Mouse (Mus musculus) forebrain, embryonic 16.5 days (tissue): ENCODE measurements at regions not wholly inside any gene's neighbourhood (a gene's known extent, or its start where the extent isn't known, plus 50 kb on each side); places are given as distances from the start of the nearest gene placed in this dataset.

Experiments
- ATAC-seq: fragments of 200-750 bp; cut with Nextera tagmentation; 2 replicates; pipeline ENCODE4 v1.8.0; 2017; ENCODE audit warnings: mild to moderate bottlenecking, moderate library complexity
- H3K27ac ChIP-seq: fragments of 300-500 bp; sonication (generic); 2 replicates; pipeline ENCODE4 v1.5.1; 2014; ENCODE audit warnings: low read length, control low read depth
- H3K27me3 ChIP-seq: fragments of 300-500 bp; sonication (generic); replicated peaks from 2 replicates; pipeline ENCODE4 v1.6.1; 2014; ENCODE audit warnings: low read length; ENCODE audit not compliant: control insufficient read depth, insufficient read depth
- H3K36me3 ChIP-seq: fragments of 300-500 bp; sonication (generic); 2 replicates; pipeline ENCODE4 v1.6.1; 2014; ENCODE audit not compliant: control insufficient read depth, insufficient read depth
- H3K4me1 ChIP-seq: fragments of 300-500 bp; sonication (generic); replicated peaks from 2 replicates; pipeline ENCODE4 v1.6.1; 2014; ENCODE audit warnings: low read length; ENCODE audit not compliant: control insufficient read depth, insufficient read depth
- H3K4me2 ChIP-seq: fragments of 300-500 bp; sonication (generic); 2 replicates; pipeline ENCODE4 v1.6.1; 2014; ENCODE audit warnings: mild to moderate bottlenecking, low read length, control low read depth
- H3K4me3 ChIP-seq: fragments of 300-500 bp; sonication (generic); replicated peaks from 2 replicates; pipeline ENCODE4 v1.5.1; 2014; ENCODE audit warnings: mild to moderate bottlenecking, low read length, control low read depth
- H3K9ac ChIP-seq: fragments of 300-500 bp; sonication (generic); replicated peaks from 2 replicates; pipeline ENCODE4 v1.6.1; 2014; ENCODE audit warnings: low read depth, low read length, control low read depth
- H3K9me3 ChIP-seq: fragments of 300-500 bp; sonication (generic); 2 replicates; pipeline ENCODE4 v1.6.1; 2016; ENCODE audit warnings: low read length; ENCODE audit not compliant: control insufficient read depth
- WGBS: fragments of 180-500 bp; shearing (Covaris S2); extraction: QIAGEN DNeasy Blood & Tissue Kit; methylation state at CpG from one replicate; pipeline ENCODE4 v1.1.7; 2014; 5-methylcytosine and 5-hydroxymethylcytosine counted together

- Histone ChIP-seq H3K9ac (no peak overlapping the region), H3K4me2 (no peak overlapping the region), H3K9me3 (no peaks in the 10 kb centered on the region), H3K27ac (no peak overlapping the region), H3K4me3 (no peak overlapping the region), H3K27me3 (no peaks in the 10 kb centered on the region), H3K4me1 (no peaks in the 10 kb centered on the region), H3K36me3 (no peaks in the 10 kb centered on the region)
- ATAC-seq, result no peak
- WGBS, result 11% methylated on average over 4 of the region's 4 CpGs
Measured at GRCm38 (mm10) chr15:93994542-93994941, 398.9 kb upstream of the Prickle1 start.

DNA sequence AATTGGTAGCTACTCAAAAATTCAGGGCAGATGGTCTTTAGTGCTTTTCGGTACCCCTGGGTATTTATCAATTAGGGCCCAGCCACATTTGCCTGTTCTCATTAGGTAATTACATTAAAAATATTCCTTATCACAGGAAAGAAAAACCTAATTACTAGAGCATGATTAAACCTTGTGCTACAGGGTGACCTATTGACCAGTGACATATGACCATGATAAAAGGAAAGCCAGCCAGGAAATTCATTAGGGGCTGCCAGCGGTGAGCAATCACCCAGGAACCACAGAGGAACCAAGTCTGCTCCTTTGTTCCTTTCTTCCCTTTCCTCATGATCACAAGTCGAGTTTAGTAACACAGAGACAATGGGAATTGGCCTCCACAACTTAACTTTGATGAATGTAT is 394.4 kb upstream of the Prickle1 start:
- no peaks in the 10 kb centered on the region for H3K4me1 ChIP-seq
- 35% methylated on average over 3 of the region's 3 CpGs for WGBS
- no peaks in the 10 kb centered on the region for H3K9me3 ChIP-seq
- no peak overlapping the region for H3K4me3 ChIP-seq
- H3K9ac ChIP-seq, result no peak overlapping the region
- H3K27ac ChIP-seq, result no peak overlapping the region
- no peaks in the 10 kb centered on the region for H3K36me3 ChIP-seq
- no peaks in the 10 kb centered on the region for H3K27me3 ChIP-seq
- ATAC-seq, result no peak
- no peak overlapping the region for H3K4me2 ChIP-seq

GRCm38 (mm10) chr15:93988367-93988766 is 392.7 kb upstream of the Prickle1 start:
- no peak overlapping the region for H3K4me3 ChIP-seq
- ATAC-seq, result no peak
- H3K9ac ChIP-seq, result no peak overlapping the region
- no peak overlapping the region for H3K4me2 ChIP-seq
- no peak overlapping the region for H3K27ac ChIP-seq
- WGBS, result 60% methylated on average over 5 of the region's 5 CpGs
- no peaks in the 10 kb centered on the region for H3K9me3 ChIP-seq
- no peaks in the 10 kb centered on the region for H3K36me3 ChIP-seq
- H3K27me3 ChIP-seq, result no peaks in the 10 kb centered on the region
- H3K4me1 ChIP-seq, result no peaks in the 10 kb centered on the region

DNA sequence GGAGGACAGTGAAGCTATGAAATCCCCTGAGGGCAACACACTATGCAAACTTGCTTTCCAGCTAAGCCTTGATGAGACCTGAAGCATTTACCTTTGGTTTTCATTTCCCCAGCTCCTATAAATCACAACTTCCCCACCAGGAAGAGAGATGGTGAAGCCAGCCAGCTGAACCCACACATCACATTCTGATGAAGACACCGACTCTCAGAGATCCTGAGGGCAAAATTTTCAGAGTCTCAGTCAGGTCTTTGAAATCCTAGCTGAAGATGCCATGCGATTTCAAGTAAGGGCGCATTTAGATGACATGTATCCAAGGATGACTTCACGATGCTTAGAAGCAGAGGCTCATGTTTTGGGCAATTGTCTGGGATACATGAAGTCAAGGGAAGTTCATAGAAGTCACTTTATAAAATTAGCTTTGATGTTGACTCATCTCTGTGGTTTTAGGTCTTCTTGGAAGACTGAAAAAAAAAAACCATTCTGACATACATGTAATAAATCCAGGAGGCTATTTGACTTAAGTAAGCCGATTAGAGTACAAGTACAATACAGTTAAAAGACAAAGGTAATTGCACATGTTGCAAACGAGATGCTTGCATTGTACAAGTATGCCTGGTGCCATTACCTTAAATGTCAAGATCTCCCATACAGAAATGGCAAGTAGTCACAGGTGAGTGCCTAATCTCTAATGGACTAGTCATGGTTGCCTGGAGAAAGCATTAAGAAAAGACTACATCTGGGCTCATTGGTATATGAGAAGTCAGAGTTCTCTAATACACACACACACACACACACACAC is 391.1 kb upstream of the Prickle1 start:
- H3K4me3 ChIP-seq, result no peak overlapping the region
- no peak overlapping the region for H3K4me2 ChIP-seq
- H3K27me3 ChIP-seq, result no peaks in the 10 kb centered on the region
- no peak overlapping the region for H3K9ac ChIP-seq
- no peaks in the 10 kb centered on the region for H3K9me3 ChIP-seq
- no peaks in the 10 kb centered on the region for H3K36me3 ChIP-seq
- ATAC-seq, result no peak
- H3K4me1 ChIP-seq, result no peaks in the 10 kb centered on the region
- H3K27ac ChIP-seq, result no peak overlapping the region
- 85% methylated on average over 6 of the region's 6 CpGs for WGBS

GRCm38 (mm10) chr15:93982091-93982490 is 386.4 kb upstream of the Prickle1 start:
- H3K4me3 ChIP-seq, result no peak overlapping the region
- H3K27me3 ChIP-seq, result no peaks in the 10 kb centered on the region
- 96% methylated on average over 9 of the region's 9 CpGs for WGBS
- no peak for ATAC-seq
- H3K9ac ChIP-seq, result no peak overlapping the region
- H3K36me3 ChIP-seq, result no peaks in the 10 kb centered on the region
- H3K4me1 ChIP-seq, result no peaks in the 10 kb centered on the region
- H3K9me3 ChIP-seq, result no peaks in the 10 kb centered on the region
- no peak overlapping the region for H3K4me2 ChIP-seq
- no peak overlapping the region for H3K27ac ChIP-seq

- no peaks in the 10 kb centered on the region for H3K27me3 ChIP-seq
Measured at GRCm38 (mm10) chr15:93977494-93977893, 381.8 kb upstream of the Prickle1 start.

GRCm38 (mm10) chr15:93974727-93975126 is 379.0 kb upstream of the Prickle1 start:
- Histone ChIP-seq H3K27me3 (no peaks in the 10 kb centered on the region), H3K27ac (no peak overlapping the region), H3K9me3 (no peaks in the 10 kb centered on the region), H3K4me2 (no peak overlapping the region), H3K9ac (no peak overlapping the region), H3K36me3 (no peaks in the 10 kb centered on the region), H3K4me1 (no peaks in the 10 kb centered on the region), H3K4me3 (no peak overlapping the region)
- no peak for ATAC-seq
- WGBS, result 88% methylated on average over 7 of the region's 7 CpGs

More at GRCm38 (mm10) chr15:93977494-93977893, 381.8 kb upstream of the Prickle1 start:
- Histone ChIP-seq H3K9ac (no peak overlapping the region), H3K4me1 (no peaks in the 10 kb centered on the region), H3K36me3 (no peaks in the 10 kb centered on the region), H3K4me3 (no peak overlapping the region), H3K27ac (no peak overlapping the region), H3K4me2 (no peak overlapping the region), H3K9me3 (no peaks in the 10 kb centered on the region)
- 73% methylated on average over 5 of the region's 5 CpGs for WGBS
- no peak for ATAC-seq

DNA sequence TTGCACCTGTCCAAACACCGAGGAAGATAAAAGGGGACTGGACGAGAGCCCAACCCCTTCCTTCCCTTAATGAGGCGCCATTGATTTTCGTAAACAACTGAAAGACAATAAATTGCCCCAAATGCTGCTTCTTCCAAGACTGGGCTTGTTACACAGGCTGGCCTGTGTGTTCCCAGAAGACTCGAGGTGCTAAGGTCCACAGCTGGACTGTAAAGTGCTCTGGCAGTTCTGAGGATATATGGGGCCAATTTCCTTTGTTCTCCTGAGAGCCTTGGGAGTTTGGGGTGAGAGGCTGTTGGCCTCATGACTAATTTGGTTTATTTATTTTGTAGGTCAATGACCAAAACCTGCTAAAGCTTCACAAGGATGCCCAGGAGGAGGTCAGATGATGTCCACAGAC is 377.3 kb upstream of the Prickle1 start:
- Histone ChIP-seq H3K9ac (no peak overlapping the region), H3K27ac (no peak overlapping the region), H3K36me3 (no peaks in the 10 kb centered on the region), H3K4me3 (no peak overlapping the region), H3K4me2 (no peak overlapping the region), H3K9me3 (no peaks in the 10 kb centered on the region), H3K4me1 (no peaks in the 10 kb centered on the region), H3K27me3 (no peaks in the 10 kb centered on the region)
- ATAC-seq, result no peak
- WGBS, result 58% methylated on average over 5 of the region's 5 CpGs

DNA sequence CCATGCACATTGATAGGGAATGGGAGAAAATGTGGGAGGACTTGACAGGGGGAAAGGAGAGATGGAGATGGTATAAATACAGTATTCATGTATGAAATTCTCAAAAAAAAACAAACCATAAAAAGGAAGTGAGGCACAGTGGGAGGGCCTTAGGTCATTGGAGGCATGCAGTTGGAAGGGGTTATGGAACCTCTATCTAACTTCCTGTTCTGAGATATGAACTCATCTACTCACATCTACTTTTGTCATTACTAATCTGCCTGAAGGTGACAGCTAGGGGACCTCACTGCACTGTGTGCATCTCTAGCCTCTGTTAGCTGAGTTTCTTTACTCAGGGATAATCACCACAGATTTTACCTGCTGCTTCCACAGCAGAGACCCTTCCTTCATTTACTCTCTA is 366.3 kb upstream of the Prickle1 start:
- H3K4me1 ChIP-seq, result peaks cover 4% of the 10 kb centered on the region; the same call in 1 of the 2 replicates
- no peak overlapping the region for H3K4me3 ChIP-seq
- H3K9ac ChIP-seq, result no peak overlapping the region
- H3K4me2 ChIP-seq, result no peak overlapping the region
- no peaks in the 10 kb centered on the region for H3K9me3 ChIP-seq
- no peaks in the 10 kb centered on the region for H3K36me3 ChIP-seq
- no peaks in the 10 kb centered on the region for H3K27me3 ChIP-seq
- no peak overlapping the region for H3K27ac ChIP-seq
- ATAC-seq, result no peak

- no peak overlapping the region for H3K4me3 ChIP-seq
- H3K4me1 ChIP-seq, result peaks cover 4% of the 10 kb centered on the region; the same call in 1 of the 2 replicates
- no peak overlapping the region for H3K9ac ChIP-seq
- no peak overlapping the region for H3K4me2 ChIP-seq
- H3K27me3 ChIP-seq, result no peaks in the 10 kb centered on the region
- no peak for ATAC-seq
- no peaks in the 10 kb centered on the region for H3K36me3 ChIP-seq
- H3K9me3 ChIP-seq, result no peaks in the 10 kb centered on the region
- WGBS, result 62% methylated on average over 8 of the region's 8 CpGs
- H3K27ac ChIP-seq, result no peak overlapping the region
Measured at GRCm38 (mm10) chr15:93959931-93960330, 364.2 kb upstream of the Prickle1 start.
